Mouse (Mus musculus) heart, postnatal 36 days (tissue): ENCODE measurements around the gene Slc30a5. TPM values are rescaled to one million over a fixed set of nuclear protein-coding genes. Genes with fewer than 3 reads are reported as not detected.
A peak's percentile ranks its signal among the peaks of the same experiment; 100 is the strongest.
"Not testable (repeated sequence)": the region's sequence is repeated elsewhere in the genome, so short reads cannot be mapped to it uniquely, and the experiment has no call there.

Experiments
- DNase-seq, 2 experiments: peaks; one replicate each; pipeline ENCODE4 v3.0.0; 2021 to 2022
- intact Hi-C: fragments of 180-260 bp; cut with DNase I; formaldehyde crosslinking; loops from one replicate; pipeline ENCODE4 v1.15.1; 2025
- total RNA-seq, 2 experiments: library from RNA; stranded (reverse); gene quantifications; 2 replicates each; pipeline ENCODE4 v1.2.3; 2021

The Slc30a5 gene
- total RNA-seq, 2 experiments from 2014 or later, result 20.1 to 23.0 TPM

GRCm38 (mm10) chr13:100843016-100843725 lies 9.9 kb upstream of the Slc30a5 start:
- DNase-seq, result peak; percentile 71 to 73
- intact Hi-C loops, result no loop called here

- intact Hi-C loops, result no loop called here
- DNase-seq, result no peak
Observed at GRCm38 (mm10) chr13:100841741-100842140, 8.5 kb upstream of the Slc30a5 start.

GRCm38 (mm10) chr13:100834777-100835176 lies 1.6 kb upstream of the Slc30a5 start:
- intact Hi-C loops, result loop anchor here (5.0 kb wide), 4 partner anchors 47 to 342 kb away; partner anchors contain the start of genes Ak6, Ccnb1, Cdk7 and Gtf2h2
- no peak for DNase-seq

- DNase-seq, result no peak
- intact Hi-C loops, result loop anchor here (5.0 kb wide), 4 partner anchors 46 to 341 kb away; partner anchors contain the start of genes Ak6, Ccnb1, Cdk7 and Gtf2h2
Observed at GRCm38 (mm10) chr13:100833640-100834002, 394 bp upstream of the Slc30a5 start.

- intact Hi-C loops, result loop anchor here (5.0 kb wide), 4 partner anchors 45 to 340 kb away; partner anchors contain the start of genes Ak6, Ccnb1, Cdk7 and Gtf2h2
- no peak for DNase-seq
Observed at GRCm38 (mm10) chr13:100832188-100832587, 1.0 kb downstream of the Slc30a5 start.

- intact Hi-C loops, result loop anchor here (5.0 kb wide), 4 partner anchors 44 to 339 kb away; partner anchors contain the start of genes Ak6, Ccnb1, Cdk7 and Gtf2h2
- no peak for DNase-seq
Observed at GRCm38 (mm10) chr13:100831123-100831522, 2.1 kb downstream of the Slc30a5 start.

- DNase-seq, result no peak
- intact Hi-C loops, result no loop called here
Observed at GRCm38 (mm10) chr13:100825627-100826410, 7.4 kb downstream of the Slc30a5 start.

- intact Hi-C loops, result no loop called here
- no peak for DNase-seq
Observed at GRCm38 (mm10) chr13:100824916-100825315, 8.3 kb downstream of the Slc30a5 start.

- no peak for DNase-seq
- intact Hi-C loops, result no loop called here
Observed at GRCm38 (mm10) chr13:100824306-100824705, 8.9 kb downstream of the Slc30a5 start.

- DNase-seq, result no peak
- intact Hi-C loops, result no loop called here
Observed at GRCm38 (mm10) chr13:100823863-100824262, 9.4 kb downstream of the Slc30a5 start.

GRCm38 (mm10) chr13:100814451-100814850 lies 18.8 kb downstream of the Slc30a5 start:
- no peak for DNase-seq
- intact Hi-C loops, result no loop called here

- intact Hi-C loops, result no loop called here
- no peak for DNase-seq
Observed at GRCm38 (mm10) chr13:100805776-100806175, 27.5 kb downstream of the Slc30a5 start.

- DNase-seq, result no peak
- intact Hi-C loops, result no loop called here
Observed at GRCm38 (mm10) chr13:100797171-100797570, 36.1 kb downstream of the Slc30a5 start.

- intact Hi-C loops, result loop anchor here (5.0 kb wide), 1 partner anchor 43 kb away; the partner anchor contains the start of gene Slc30a5
- no peak for DNase-seq
Observed at GRCm38 (mm10) chr13:100789083-100789482, 44.1 kb downstream of the Slc30a5 start.

GRCm38 (mm10) chr13:100788057-100788456 lies 45.2 kb downstream of the Slc30a5 start:
- intact Hi-C loops, result loop anchor here (5.0 kb wide), 1 partner anchor 44 kb away; the partner anchor contains the start of gene Slc30a5
- not testable (repeated sequence) for DNase-seq

GRCm38 (mm10) chr13:100787316-100788010 lies 45.8 kb downstream of the Slc30a5 start:
- no peak for DNase-seq
- intact Hi-C loops, result loop anchor here (5.0 kb wide), 1 partner anchor 45 kb away; the partner anchor contains the start of gene Slc30a5

- DNase-seq, result peak; percentile 86 to 89
- intact Hi-C loops, result loop anchor here (5.0 kb wide), 1 partner anchor 46 kb away; the partner anchor contains the start of gene Slc30a5
Observed at GRCm38 (mm10) chr13:100786414-100786867, 46.8 kb downstream of the Slc30a5 start, which contains the start of gene Ccnb1. Gene Ccnb1, minus strand, starts transcription at chr13:100786570.

GRCm38 (mm10) chr13:100785806-100786413 lies 47.3 kb downstream of the Slc30a5 start:
- no peak for DNase-seq
- intact Hi-C loops, result loop anchor here (5.0 kb wide), 1 partner anchor 46 kb away; the partner anchor contains the start of gene Slc30a5

- DNase-seq, result no peak
- intact Hi-C loops, result no loop called here
Observed at GRCm38 (mm10) chr13:100777491-100777890, 55.7 kb downstream of the Slc30a5 start.

- intact Hi-C loops, result no loop called here
- DNase-seq, result no peak
Observed at GRCm38 (mm10) chr13:100776710-100777109, 56.5 kb downstream of the Slc30a5 start.
